Mouse (Mus musculus) embryonic facial prominence, embryonic 10.5 days (tissue): ENCODE data around the gene Rbm20. TPM values are rescaled to one million over a fixed set of nuclear protein-coding genes. Genes with fewer than 3 reads are reported as not detected.

ENCODE experiments used
- DNase-seq: peaks from one replicate; pipeline ENCODE4 v3.0.0-alpha.2; 2017; ENCODE audit warnings: low spot score
- H3K27ac ChIP-seq: fragments of 300-500 bp; sonication (generic); replicated peaks from 2 replicates; pipeline ENCODE4 v1.5.1; 2016; ENCODE audit warnings: mild to moderate bottlenecking
- H3K27me3 ChIP-seq: fragments of 300-500 bp; sonication (generic); replicated peaks from 2 replicates; pipeline ENCODE4 v1.6.1; 2016; ENCODE audit warnings: low read depth, mild to moderate bottlenecking; ENCODE audit not compliant: poor library complexity, severe bottlenecking
- H3K36me3 ChIP-seq: fragments of 300-500 bp; sonication (generic); replicated peaks from 2 replicates; pipeline ENCODE4 v1.6.1; 2016; ENCODE audit warnings: mild to moderate bottlenecking, moderate library complexity
- H3K4me1 ChIP-seq: fragments of 300-500 bp; sonication (generic); 2 replicates; pipeline ENCODE4 v1.6.1; 2016
- H3K4me3 ChIP-seq: fragments of 300-500 bp; sonication (generic); 2 replicates; pipeline ENCODE4 v1.5.1; 2016; ENCODE audit warnings: mild to moderate bottlenecking, moderate library complexity
- H3K9me3 ChIP-seq: fragments of 300-500 bp; sonication (generic); 2 replicates; pipeline ENCODE4 v1.6.1; 2016; ENCODE audit warnings: mild to moderate bottlenecking
- WGBS: fragments of 180-500 bp; shearing (Covaris S2); methylation state at CpG from one replicate; pipeline ENCODE4 v1.1.7; 2016; 5-methylcytosine and 5-hydroxymethylcytosine counted together
- polyA plus RNA-seq: library from polyadenylated mRNA; unstranded; fragments of >200 nt; fragmentation: Nextera tagmentation; extraction: Ambion mirVana; gene quantifications from 2 replicates; pipeline ENCODE4 v1.2.1, GENCODE M21; 2016

Gene Rbm20
- polyA plus RNA-seq, 1 experiment from 2014 or later, result 1.2 TPM

- Histone ChIP-seq H3K9me3 (no peaks in the 10 kb centered on the region), H3K4me1 (peaks cover 50% of the 10 kb centered on the region), H3K27me3 (no peaks in the 10 kb centered on the region), H3K27ac (0 out of 2 replicates have a peak overlapping the region, but pooled peaks have one; percentile 21), H3K36me3 (no peaks in the 10 kb centered on the region), H3K4me3 (no peak overlapping the region)
- DNase-seq, result peak; percentile 41
- 43% methylated on average over 7 of the region's 7 CpGs for WGBS
Measured at GRCm38 (mm10) chr19:53859593-53859992, 182.5 kb downstream of the Rbm20 start.

GRCm38 (mm10) chr19:53861346-53861745 is 184.2 kb downstream of the Rbm20 start:
- H3K27ac ChIP-seq, result no peak overlapping the region
- H3K27me3 ChIP-seq, result no peaks in the 10 kb centered on the region
- no peak for DNase-seq
- peaks cover 50% of the 10 kb centered on the region for H3K4me1 ChIP-seq
- WGBS, result 77% methylated on average over 7 of the region's 7 CpGs
- no peaks in the 10 kb centered on the region for H3K36me3 ChIP-seq
- H3K4me3 ChIP-seq, result no peak overlapping the region
- no peaks in the 10 kb centered on the region for H3K9me3 ChIP-seq

- Histone ChIP-seq H3K4me3 (no peak overlapping the region), H3K9me3 (no peaks in the 10 kb centered on the region), H3K4me1 (peaks cover 38% of the 10 kb centered on the region), H3K36me3 (no peaks in the 10 kb centered on the region), H3K27ac (no peak overlapping the region), H3K27me3 (no peaks in the 10 kb centered on the region)
- 74% methylated on average over 8 of the region's 8 CpGs for WGBS
- no peak for DNase-seq
Measured at GRCm38 (mm10) chr19:53862573-53863246, 185.6 kb downstream of the Rbm20 start.

- no peak for DNase-seq
Measured at GRCm38 (mm10) chr19:53867238-53867637, 190.1 kb downstream of the Rbm20 start.

GRCm38 (mm10) chr19:53868125-53868524 is 191.0 kb downstream of the Rbm20 start:
- Histone ChIP-seq H3K9me3 (no peaks in the 10 kb centered on the region), H3K36me3 (no peaks in the 10 kb centered on the region), H3K27ac (no peak overlapping the region), H3K4me3 (no peak overlapping the region), H3K4me1 (no peaks in the 10 kb centered on the region), H3K27me3 (no peaks in the 10 kb centered on the region)
- no peak for DNase-seq
- 91% methylated on average over 6 of the region's 6 CpGs for WGBS

More at GRCm38 (mm10) chr19:53867238-53867637, 190.1 kb downstream of the Rbm20 start:
- H3K9me3 ChIP-seq, result no peaks in the 10 kb centered on the region
- H3K36me3 ChIP-seq, result no peaks in the 10 kb centered on the region
- no peak overlapping the region for H3K27ac ChIP-seq
- H3K27me3 ChIP-seq, result no peaks in the 10 kb centered on the region
- no peak overlapping the region for H3K4me3 ChIP-seq
- H3K4me1 ChIP-seq, result peaks cover 7% of the 10 kb centered on the region

- Histone ChIP-seq H3K4me1 (no peaks in the 10 kb centered on the region), H3K27me3 (no peaks in the 10 kb centered on the region), H3K9me3 (no peaks in the 10 kb centered on the region), H3K4me3 (no peak overlapping the region), H3K36me3 (no peaks in the 10 kb centered on the region), H3K27ac (no peak overlapping the region)
- WGBS, result 83% methylated on average over 1 of the region's 1 CpGs
- DNase-seq, result no peak
Measured at GRCm38 (mm10) chr19:53868796-53869195, 191.7 kb downstream of the Rbm20 start.

GRCm38 (mm10) chr19:53869427-53870385 is 192.6 kb downstream of the Rbm20 start:
- 76% methylated on average over 4 of the region's 4 CpGs for WGBS
- DNase-seq, result no peak
- Histone ChIP-seq H3K4me1 (0 out of 2 replicates have a peak, but pooled peaks cover 1% of the 10 kb centered on the region), H3K4me3 (no peak overlapping the region), H3K27me3 (no peaks in the 10 kb centered on the region), H3K27ac (no peak overlapping the region), H3K9me3 (no peaks in the 10 kb centered on the region), H3K36me3 (no peaks in the 10 kb centered on the region)

- Histone ChIP-seq H3K9me3 (no peaks in the 10 kb centered on the region), H3K36me3 (no peaks in the 10 kb centered on the region), H3K4me1 (0 out of 2 replicates have a peak, but pooled peaks cover 7% of the 10 kb centered on the region), H3K4me3 (no peak overlapping the region), H3K27me3 (no peaks in the 10 kb centered on the region), H3K27ac (no peak overlapping the region)
- DNase-seq, result no peak
- WGBS, result 60% methylated on average over 2 of the region's 2 CpGs
Measured at GRCm38 (mm10) chr19:53870568-53870967, 193.5 kb downstream of the Rbm20 start.

- 0 out of 2 replicates have a peak, but pooled peaks cover 7% of the 10 kb centered on the region for H3K4me1 ChIP-seq
Measured at GRCm38 (mm10) chr19:53871502-53871901, 194.4 kb downstream of the Rbm20 start.

GRCm38 (mm10) chr19:53872994-53873713 is 196.0 kb downstream of the Rbm20 start:
- Histone ChIP-seq H3K9me3 (no peaks in the 10 kb centered on the region), H3K4me3 (no peak overlapping the region), H3K27ac (no peak overlapping the region), H3K27me3 (no peaks in the 10 kb centered on the region), H3K36me3 (no peaks in the 10 kb centered on the region), H3K4me1 (0 out of 2 replicates have a peak, but pooled peaks cover 7% of the 10 kb centered on the region)
- no peak for DNase-seq
- WGBS, result 85% methylated on average over 6 of the region's 6 CpGs

More at GRCm38 (mm10) chr19:53871502-53871901, 194.4 kb downstream of the Rbm20 start:
- 84% methylated on average over 6 of the region's 6 CpGs for WGBS
- Histone ChIP-seq H3K27me3 (no peaks in the 10 kb centered on the region), H3K36me3 (no peaks in the 10 kb centered on the region), H3K4me3 (no peak overlapping the region), H3K27ac (no peak overlapping the region), H3K9me3 (no peaks in the 10 kb centered on the region)
- DNase-seq, result no peak

GRCm38 (mm10) chr19:53875246-53875645 is 198.1 kb downstream of the Rbm20 start:
- Histone ChIP-seq H3K36me3 (no peaks in the 10 kb centered on the region), H3K4me3 (no peak overlapping the region), H3K4me1 (0 out of 2 replicates have a peak, but pooled peaks cover 7% of the 10 kb centered on the region), H3K27me3 (no peaks in the 10 kb centered on the region), H3K27ac (no peak overlapping the region), H3K9me3 (0 out of 2 replicates have a peak, but pooled peaks cover 1% of the 10 kb centered on the region)
- no peak for DNase-seq
- WGBS, result 65% methylated on average over 6 of the region's 6 CpGs

- no peak for DNase-seq
- H3K4me1 ChIP-seq, result 0 out of 2 replicates have a peak, but pooled peaks cover 9% of the 10 kb centered on the region
- H3K27ac ChIP-seq, result no peak overlapping the region
- WGBS, result 67% methylated on average over 1 of the region's 1 CpGs
- H3K9me3 ChIP-seq, result 0 out of 2 replicates have a peak, but pooled peaks cover 1% of the 10 kb centered on the region
- no peak overlapping the region for H3K4me3 ChIP-seq
- no peaks in the 10 kb centered on the region for H3K27me3 ChIP-seq
- H3K36me3 ChIP-seq, result no peaks in the 10 kb centered on the region
Measured at GRCm38 (mm10) chr19:53877779-53878178, 200.7 kb downstream of the Rbm20 start.
